Mouse (Mus musculus): ENCODE results near the gene Sema3g. TPM values are rescaled to one million over a fixed set of nuclear protein-coding genes. Genes with fewer than 3 reads are reported as not detected.
A peak's percentile ranks its signal among the peaks of the same experiment; 100 is the strongest.

Gene Sema3g
- total and polyA plus RNA-seq, 2 experiments from 2014 or later, result 0.33 to 4.9 TPM

GRCm38 (mm10) chr14:31216846-31217245 lies 814 bp upstream of the Sema3g start, which contains the start of gene Nisch:
TSS of gene Nisch (minus strand) at chr14:31216946.
- H3K27ac ChIP-seq, result 0 out of 2 replicates have a peak within 1 kb of the TSS, but pooled peaks have one; percentile 11
- DNase-seq (ENCODE audit: low spot score) (no peak), ATAC-seq (no peak)
- peak within 1 kb of the TSS; percentile 25 for H3K4me2 ChIP-seq (ENCODE audit: low read depth, low read length)
- no peaks in the 10 kb centered on the region for H3K27me3 ChIP-seq (ENCODE audit: insufficient read depth, low read length)
- H3K4me1 ChIP-seq (ENCODE audit: insufficient read depth, low read length), result 0 out of 2 replicates have a peak, but pooled peaks cover 3% of the 10 kb centered on the region
- H3K4me3 ChIP-seq (ENCODE audit: low read length), result no peak within 1 kb of the TSS
- no peaks in the 10 kb centered on the region for H3K36me3 ChIP-seq (ENCODE audit: insufficient read depth, low read length)
- no peak for TF ChIP-seq CTCF (IDR thresholded peaks at IDR 0.05; ENCODE audit: low read depth)
- WGBS, result 57% methylated on average over 2 of the region's 2 CpGs
- H3K9me3 ChIP-seq (ENCODE audit: low read length), result no peaks in the 10 kb centered on the region
- 0 out of 2 replicates have a peak within 1 kb of the TSS, but pooled peaks have one; percentile 24 for H3K9ac ChIP-seq (replicated peaks; ENCODE audit: low read length)

GRCm38 (mm10) chr14:31226978-31227377 lies 9.3 kb downstream of the Sema3g start:
- ATAC-seq, result peak; percentile 84

GRCm38 (mm10) chr14:31228234-31228633 lies 10.6 kb downstream of the Sema3g start:
- no peak overlapping the region for H3K4me3 ChIP-seq (ENCODE audit: low read length)
- ATAC-seq (no peak), DNase-seq (ENCODE audit: low spot score) (no peak)
- 75% methylated on average over 6 of the region's 6 CpGs for WGBS
- H3K4me2 ChIP-seq (ENCODE audit: low read depth, low read length), result no peak overlapping the region
- H3K9ac ChIP-seq (replicated peaks; ENCODE audit: low read length), result no peak overlapping the region
- no peak overlapping the region for H3K27ac ChIP-seq
- no peaks in the 10 kb centered on the region for H3K36me3 ChIP-seq (ENCODE audit: insufficient read depth, low read length)
- H3K9me3 ChIP-seq (ENCODE audit: low read length), result no peaks in the 10 kb centered on the region
- no peak for TF ChIP-seq CTCF (IDR thresholded peaks at IDR 0.05; ENCODE audit: low read depth)
- 0 out of 2 replicates have a peak, but pooled peaks cover 9% of the 10 kb centered on the region for H3K4me1 ChIP-seq (ENCODE audit: insufficient read depth, low read length)
- H3K27me3 ChIP-seq (ENCODE audit: insufficient read depth, low read length), result no peaks in the 10 kb centered on the region

More at GRCm38 (mm10) chr14:31226978-31227377, 9.3 kb downstream of the Sema3g start:
- Histone ChIP-seq H3K27me3 (ENCODE audit: insufficient read depth, low read length) (no peaks in the 10 kb centered on the region), H3K36me3 (ENCODE audit: insufficient read depth, low read length) (no peaks in the 10 kb centered on the region), H3K9me3 (ENCODE audit: low read length) (no peaks in the 10 kb centered on the region), H3K4me2 (ENCODE audit: low read depth, low read length) (no peak overlapping the region), H3K4me3 (ENCODE audit: low read length) (no peak overlapping the region), H3K27ac (no peak overlapping the region; the same call in 1 of the 2 replicates), H3K4me1 (ENCODE audit: insufficient read depth, low read length) (0 out of 2 replicates have a peak, but pooled peaks cover 9% of the 10 kb centered on the region), H3K9ac (replicated peaks; ENCODE audit: low read length) (no peak overlapping the region)
- peak; percentile 72 for DNase-seq (ENCODE audit: low spot score)
- WGBS, result 32% methylated on average over 4 of the region's 4 CpGs
- no peak for TF ChIP-seq CTCF (IDR thresholded peaks at IDR 0.05; ENCODE audit: low read depth)

GRCm38 (mm10) chr14:31230442-31230841 lies 12.8 kb downstream of the Sema3g start:
- no peak overlapping the region for H3K4me2 ChIP-seq (ENCODE audit: low read depth, low read length)
- H3K36me3 ChIP-seq (ENCODE audit: insufficient read depth, low read length), result no peaks in the 10 kb centered on the region
- DNase-seq (ENCODE audit: low spot score) (no peak), ATAC-seq (no peak)
- H3K27ac ChIP-seq, result no peak overlapping the region
- H3K9me3 ChIP-seq (ENCODE audit: low read length), result no peaks in the 10 kb centered on the region
- H3K4me1 ChIP-seq (ENCODE audit: insufficient read depth, low read length), result 0 out of 2 replicates have a peak, but pooled peaks cover 9% of the 10 kb centered on the region
- WGBS, result 79% methylated on average over 8 of the region's 8 CpGs
- no peak overlapping the region for H3K9ac ChIP-seq (replicated peaks; ENCODE audit: low read length)
- TF ChIP-seq CTCF (IDR thresholded peaks at IDR 0.05; ENCODE audit: low read depth), result no peak
- no peak overlapping the region for H3K4me3 ChIP-seq (ENCODE audit: low read length)
- H3K27me3 ChIP-seq (ENCODE audit: insufficient read depth, low read length), result no peaks in the 10 kb centered on the region

GRCm38 (mm10) chr14:31232404-31233069 lies 14.9 kb downstream of the Sema3g start:
- DNase-seq (ENCODE audit: low spot score) (no peak), ATAC-seq (no peak)
- TF ChIP-seq CTCF (IDR thresholded peaks at IDR 0.05; ENCODE audit: low read depth), result no peak
- WGBS, result 83% methylated on average over 13 of the region's 13 CpGs
- Histone ChIP-seq H3K4me3 (ENCODE audit: low read length) (no peak overlapping the region), H3K4me2 (ENCODE audit: low read depth, low read length) (no peak overlapping the region), H3K9me3 (ENCODE audit: low read length) (no peaks in the 10 kb centered on the region), H3K9ac (replicated peaks; ENCODE audit: low read length) (0 out of 2 replicates have a peak overlapping the region, but pooled peaks have one; percentile 2), H3K36me3 (ENCODE audit: insufficient read depth, low read length) (no peaks in the 10 kb centered on the region), H3K27ac (no peak overlapping the region), H3K27me3 (ENCODE audit: insufficient read depth, low read length) (no peaks in the 10 kb centered on the region), H3K4me1 (ENCODE audit: insufficient read depth, low read length) (0 out of 2 replicates have a peak, but pooled peaks cover under 1% of the 10 kb centered on the region)

- no peaks in the 10 kb centered on the region for H3K9me3 ChIP-seq (ENCODE audit: low read length)
- no peak for TF ChIP-seq CTCF (IDR thresholded peaks at IDR 0.05; ENCODE audit: low read depth)
- H3K27me3 ChIP-seq (ENCODE audit: insufficient read depth, low read length), result no peaks in the 10 kb centered on the region
- peak overlapping the region; percentile 36; the same call in 1 of the 2 replicates for H3K27ac ChIP-seq
- no peak for DNase-seq (ENCODE audit: low spot score)
- no peaks in the 10 kb centered on the region for H3K4me1 ChIP-seq (ENCODE audit: insufficient read depth, low read length)
- whole genome bisulfite sequencing, result 83% methylated on average over 14 of the region's 14 CpGs
- ATAC-seq, result peak; percentile 41; the same call in 1 of the 2 replicates
- H3K9ac ChIP-seq (replicated peaks; ENCODE audit: low read length), result 0 out of 2 replicates have a peak overlapping the region, but pooled peaks have one; percentile 2
- H3K4me2 ChIP-seq (ENCODE audit: low read depth, low read length), result no peak overlapping the region
- no peaks in the 10 kb centered on the region for H3K36me3 ChIP-seq (ENCODE audit: insufficient read depth, low read length)
- no peak overlapping the region for H3K4me3 ChIP-seq (ENCODE audit: low read length)
These were observed 15.7 kb downstream of the Sema3g start for GRCm38 (mm10) chr14:31233070-31233995.

Measured in hindbrain, postnatal 0 days (tissue).